Mouse (Mus musculus): Measurements from ENCODE around the gene Ptprn2. TPM values are rescaled to one million over a fixed set of nuclear protein-coding genes. Genes with fewer than 3 reads are reported as not detected.
A peak's percentile ranks its signal among the peaks of the same experiment; 100 is the strongest.

The Ptprn2 gene
- polyA plus RNA-seq, 1 experiment from 2014 or later = 12.2 TPM

DNA sequence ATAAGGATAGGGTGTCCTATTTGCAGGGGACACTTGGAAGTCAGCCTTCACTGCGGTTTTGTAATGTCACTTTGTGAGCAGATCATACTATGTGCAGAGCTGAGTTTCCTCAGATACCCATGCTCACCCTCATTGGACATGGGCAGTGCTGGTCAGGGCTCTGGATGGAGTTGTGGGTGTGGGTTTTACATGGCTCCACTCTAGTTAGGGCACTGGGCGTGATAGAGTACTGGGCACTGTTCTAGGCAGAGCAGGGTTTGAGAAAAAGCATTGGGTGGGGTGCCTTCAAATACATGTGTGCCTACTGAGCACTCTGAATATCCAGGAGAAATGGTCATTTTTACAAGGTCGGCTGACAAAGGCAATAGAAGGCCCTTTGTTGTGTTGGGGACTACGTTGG, 175.5 kb downstream of the Ptprn2 start:
- Histone ChIP-seq H3K36me3 (no peaks in the 10 kb centered on the region), H3K4me2 (replicated peaks) (no peak overlapping the region), H3K9me3 (no peaks in the 10 kb centered on the region), H3K9ac (replicated peaks) (no peak overlapping the region), H3K4me1 (peaks cover 14% of the 10 kb centered on the region), H3K27me3 (no peaks in the 10 kb centered on the region), H3K4me3 (no peak overlapping the region), H3K27ac (replicated peaks) (no peak overlapping the region)
- 0 out of 2 replicates have a peak, but pooled peaks have one; percentile 19 for ATAC-seq (ENCODE audit: low FRiP score, low read depth)
- WGBS = 80% methylated on average over 4 of the region's 4 CpGs

DNA sequence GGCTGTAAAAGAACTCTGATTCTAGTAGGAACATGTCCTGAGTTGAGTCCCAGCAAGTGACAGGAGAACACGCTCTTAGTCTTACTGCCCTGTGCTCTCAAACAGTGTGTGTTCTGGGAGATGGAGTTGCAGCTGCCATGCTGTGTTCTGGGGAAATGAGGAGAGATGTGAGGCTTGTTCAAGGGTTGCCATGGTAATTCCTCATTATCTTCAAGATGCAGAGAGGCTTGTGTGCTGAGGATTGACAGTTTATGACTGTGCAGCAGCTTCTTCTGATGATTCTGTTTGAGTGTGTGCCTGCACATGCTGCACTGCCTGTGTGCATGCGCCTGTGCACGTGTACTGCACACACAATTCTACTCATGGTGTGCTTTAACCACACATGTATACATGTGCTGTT, 192.2 kb downstream of the Ptprn2 start:
- no peak overlapping the region for H3K9ac ChIP-seq (replicated peaks)
- H3K4me1 ChIP-seq = peaks cover 12% of the 10 kb centered on the region
- H3K27ac ChIP-seq (replicated peaks) = peak overlapping the region; percentile 78
- ATAC-seq (ENCODE audit: low FRiP score, low read depth) = peak; percentile 97
- H3K27me3 ChIP-seq = no peaks in the 10 kb centered on the region
- no peak overlapping the region for H3K4me3 ChIP-seq
- no peaks in the 10 kb centered on the region for H3K36me3 ChIP-seq
- H3K9me3 ChIP-seq = no peaks in the 10 kb centered on the region
- 32% methylated on average over 3 of the region's 3 CpGs for WGBS
- H3K4me2 ChIP-seq (replicated peaks) = 0 out of 2 replicates have a peak overlapping the region, but pooled peaks have one; percentile 1

DNA sequence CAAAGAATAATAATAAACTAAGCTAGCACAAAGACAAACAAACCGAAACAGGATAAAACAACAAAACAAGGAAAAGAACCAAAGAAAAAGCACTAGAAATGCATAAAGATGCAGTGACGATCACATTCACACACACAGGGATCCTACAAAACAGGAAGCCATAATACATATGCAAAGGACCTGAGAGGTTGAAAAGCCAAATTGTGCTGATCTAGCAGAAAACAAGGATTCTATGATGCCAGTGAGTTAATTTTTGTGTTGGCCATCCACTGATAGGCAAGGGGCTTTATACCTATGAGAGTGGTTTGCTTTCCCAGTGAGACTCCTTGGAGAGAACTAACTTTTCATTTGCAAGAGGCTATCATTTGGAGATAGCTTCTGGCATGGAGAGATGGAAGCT, 204.3 kb downstream of the Ptprn2 start:
- ATAC-seq (ENCODE audit: low FRiP score, low read depth) = no peak
- no peaks in the 10 kb centered on the region for H3K36me3 ChIP-seq
- no peak overlapping the region for H3K9ac ChIP-seq (replicated peaks)
- H3K4me2 ChIP-seq (replicated peaks) = no peak overlapping the region
- H3K27ac ChIP-seq (replicated peaks) = no peak overlapping the region
- H3K27me3 ChIP-seq = no peaks in the 10 kb centered on the region
- H3K4me1 ChIP-seq = no peaks in the 10 kb centered on the region
- 90% methylated on average over 2 of the region's 2 CpGs for WGBS
- H3K4me3 ChIP-seq = no peak overlapping the region
- no peaks in the 10 kb centered on the region for H3K9me3 ChIP-seq

DNA sequence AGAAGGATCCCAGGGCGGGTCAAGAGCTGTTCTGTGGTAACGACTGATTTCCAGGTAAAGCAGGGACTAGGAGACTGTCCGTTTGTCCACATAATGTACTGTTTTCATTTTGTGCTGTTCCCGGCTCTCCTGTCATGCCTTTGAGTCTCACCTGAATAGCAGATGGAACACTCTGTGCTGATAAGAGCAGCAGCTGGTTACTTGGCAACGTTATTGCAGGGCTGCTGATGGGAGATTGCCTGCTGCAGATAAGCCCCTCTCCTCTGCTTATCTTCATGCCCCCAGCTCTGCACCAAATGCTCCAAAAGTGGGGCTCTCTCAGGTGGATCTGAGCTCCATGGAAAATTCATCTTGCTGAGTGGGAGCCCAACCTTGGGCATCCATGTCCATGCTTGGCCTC, 224.0 kb downstream of the Ptprn2 start:
- Histone ChIP-seq H3K27ac (replicated peaks) (no peak overlapping the region), H3K9me3 (no peaks in the 10 kb centered on the region), H3K9ac (replicated peaks) (no peak overlapping the region), H3K4me3 (no peak overlapping the region), H3K36me3 (no peaks in the 10 kb centered on the region), H3K27me3 (no peaks in the 10 kb centered on the region), H3K4me2 (replicated peaks) (no peak overlapping the region), H3K4me1 (no peaks in the 10 kb centered on the region)
- no peak for ATAC-seq (ENCODE audit: low FRiP score, low read depth)
- 82% methylated on average over 5 of the region's 5 CpGs for WGBS

DNA sequence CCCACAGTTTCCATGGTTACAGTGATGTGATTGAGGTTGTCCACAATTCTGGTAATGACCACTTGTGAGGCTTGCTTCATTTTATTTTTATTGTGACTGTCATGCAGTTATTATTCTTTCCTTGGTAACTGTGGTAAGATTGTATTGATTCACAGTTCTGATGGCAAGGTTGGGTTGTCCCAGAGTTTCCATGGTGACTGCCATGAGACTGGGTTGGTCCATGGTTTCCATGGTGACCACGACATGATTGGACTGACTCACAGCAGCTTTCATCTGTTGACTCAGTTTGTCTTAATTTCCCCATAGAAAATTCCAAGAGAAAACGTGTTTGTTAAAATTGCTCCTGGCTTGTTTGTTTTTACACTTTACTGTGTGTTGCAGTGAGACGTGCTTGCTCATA, 225.2 kb downstream of the Ptprn2 start:
- Histone ChIP-seq H3K36me3 (no peaks in the 10 kb centered on the region), H3K9ac (replicated peaks) (no peak overlapping the region), H3K27me3 (no peaks in the 10 kb centered on the region), H3K4me1 (no peaks in the 10 kb centered on the region), H3K27ac (replicated peaks) (no peak overlapping the region), H3K4me2 (replicated peaks) (no peak overlapping the region), H3K4me3 (no peak overlapping the region), H3K9me3 (no peaks in the 10 kb centered on the region)
- 67% methylated on average over 3 of the region's 3 CpGs for WGBS
- ATAC-seq (ENCODE audit: low FRiP score, low read depth) = no peak

DNA sequence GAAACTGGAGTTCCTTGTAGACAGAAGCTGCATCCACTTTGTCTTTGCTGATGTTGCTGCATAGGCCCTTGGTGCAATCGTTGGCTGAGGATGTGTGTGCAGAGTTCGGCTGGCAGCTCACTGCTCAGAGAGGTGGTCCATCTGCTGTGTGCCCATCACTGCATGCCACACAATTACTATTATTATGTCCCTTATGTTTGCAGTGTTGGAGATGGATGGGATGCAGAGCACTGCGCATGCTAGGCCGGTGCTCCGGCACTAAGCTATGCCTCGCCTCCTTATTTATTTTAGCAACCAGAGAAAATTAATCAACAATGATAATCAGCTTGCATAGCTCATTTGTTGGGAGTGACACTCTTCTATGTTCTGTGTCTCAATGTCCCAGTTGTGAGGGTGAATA, 225.6 kb downstream of the Ptprn2 start:
- WGBS = 86% methylated on average over 6 of the region's 6 CpGs
- H3K27ac ChIP-seq (replicated peaks) = no peak overlapping the region
- no peak overlapping the region for H3K4me3 ChIP-seq
- H3K9me3 ChIP-seq = no peaks in the 10 kb centered on the region
- H3K27me3 ChIP-seq = no peaks in the 10 kb centered on the region
- H3K36me3 ChIP-seq = no peaks in the 10 kb centered on the region
- no peak overlapping the region for H3K4me2 ChIP-seq (replicated peaks)
- no peak for ATAC-seq (ENCODE audit: low FRiP score, low read depth)
- no peaks in the 10 kb centered on the region for H3K4me1 ChIP-seq
- no peak overlapping the region for H3K9ac ChIP-seq (replicated peaks)

DNA sequence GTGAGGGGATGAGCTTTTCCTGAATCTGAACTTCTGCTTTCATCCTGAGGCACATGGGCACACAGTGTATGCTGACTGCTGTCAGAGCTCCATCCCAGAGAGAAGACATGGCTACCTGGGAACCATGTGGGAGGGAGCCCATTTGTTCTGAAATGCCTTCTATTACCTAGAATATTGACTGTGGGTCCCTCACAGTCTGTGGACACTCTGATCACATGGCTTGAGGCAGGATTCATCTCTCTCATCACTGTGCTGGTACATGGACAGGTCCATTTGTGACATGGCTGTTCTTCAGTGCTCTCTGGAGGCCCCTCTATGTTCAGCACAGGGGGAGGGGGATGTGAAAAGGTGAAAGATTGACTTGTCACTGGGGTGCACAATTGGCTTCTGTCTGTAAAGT, 227.6 kb downstream of the Ptprn2 start:
- Histone ChIP-seq H3K27me3 (no peaks in the 10 kb centered on the region), H3K4me1 (no peaks in the 10 kb centered on the region), H3K36me3 (no peaks in the 10 kb centered on the region), H3K9ac (replicated peaks) (no peak overlapping the region), H3K4me3 (no peak overlapping the region), H3K9me3 (no peaks in the 10 kb centered on the region), H3K4me2 (replicated peaks) (no peak overlapping the region), H3K27ac (replicated peaks) (no peak overlapping the region)
- no peak for ATAC-seq (ENCODE audit: low FRiP score, low read depth)

DNA sequence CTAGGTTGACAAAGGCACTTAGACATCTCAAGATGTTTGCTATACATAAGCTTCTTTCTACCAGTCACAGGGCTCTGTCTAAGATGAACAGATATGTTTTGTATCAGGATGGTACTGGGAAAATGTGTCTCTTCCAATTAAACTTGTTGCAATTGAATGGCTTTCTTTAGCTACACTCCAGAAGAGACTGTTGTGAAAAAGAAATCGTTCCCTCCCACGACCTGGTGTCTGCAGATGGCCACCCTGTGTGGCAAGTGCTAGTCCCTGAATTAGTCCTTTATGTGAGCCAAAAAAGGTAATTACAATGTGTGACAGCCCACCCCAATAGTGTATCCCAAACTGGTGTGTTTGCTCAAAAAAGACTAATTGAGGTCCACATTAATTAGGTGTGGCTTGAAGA, 235.5 kb downstream of the Ptprn2 start:
- Histone ChIP-seq H3K4me1 (no peaks in the 10 kb centered on the region), H3K9ac (replicated peaks) (no peak overlapping the region), H3K27ac (replicated peaks) (no peak overlapping the region), H3K4me3 (no peak overlapping the region), H3K9me3 (no peaks in the 10 kb centered on the region), H3K27me3 (no peaks in the 10 kb centered on the region), H3K36me3 (no peaks in the 10 kb centered on the region), H3K4me2 (replicated peaks) (no peak overlapping the region)
- ATAC-seq (ENCODE audit: low FRiP score, low read depth) = no peak
- WGBS = 82% methylated on average over 2 of the region's 2 CpGs

DNA sequence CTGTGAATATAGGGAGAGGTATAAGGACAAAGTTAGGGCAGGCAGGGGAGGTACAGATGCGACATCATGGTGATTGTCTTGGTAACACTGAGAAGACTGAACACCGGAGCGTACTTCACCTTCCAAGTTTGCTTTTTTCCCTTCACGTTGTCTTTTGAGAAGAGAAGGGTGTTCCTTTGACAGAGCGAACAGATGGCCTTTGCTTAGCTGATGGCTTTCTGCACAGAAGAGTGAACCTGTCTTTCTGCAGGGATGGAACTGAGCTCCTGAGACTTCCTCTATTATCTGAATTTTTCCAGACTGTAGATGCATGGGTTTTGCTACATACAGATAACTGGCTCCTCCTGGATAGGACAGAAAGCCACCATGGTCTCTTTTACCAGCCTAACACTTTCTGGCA, 254.6 kb downstream of the Ptprn2 start:
- Histone ChIP-seq H3K27me3 (no peaks in the 10 kb centered on the region), H3K4me1 (no peaks in the 10 kb centered on the region), H3K36me3 (no peaks in the 10 kb centered on the region), H3K27ac (replicated peaks) (no peak overlapping the region), H3K9ac (replicated peaks) (no peak overlapping the region), H3K9me3 (no peaks in the 10 kb centered on the region), H3K4me3 (no peak overlapping the region), H3K4me2 (replicated peaks) (no peak overlapping the region)
- 93% methylated on average over 5 of the region's 5 CpGs for WGBS
- ATAC-seq (ENCODE audit: low FRiP score, low read depth) = no peak

DNA sequence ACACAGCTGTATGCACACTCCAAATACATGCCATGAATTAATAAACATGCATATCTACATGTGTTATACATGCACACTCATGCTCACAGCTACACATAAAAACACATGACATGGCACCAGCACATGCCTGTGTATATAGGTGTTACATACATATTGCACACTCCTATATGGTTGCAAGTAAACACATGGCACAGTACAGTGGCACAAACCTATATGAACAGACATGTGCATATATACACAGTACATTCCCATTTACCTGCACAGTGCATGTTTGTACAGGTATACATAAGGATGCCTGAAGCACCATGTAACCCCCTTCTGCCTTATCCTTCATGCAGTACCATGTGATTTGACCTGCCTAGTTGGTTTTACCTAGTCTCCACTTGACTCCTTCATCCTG, 255.8 kb downstream of the Ptprn2 start:
- no peaks in the 10 kb centered on the region for H3K4me1 ChIP-seq
- no peaks in the 10 kb centered on the region for H3K27me3 ChIP-seq
- no peaks in the 10 kb centered on the region for H3K36me3 ChIP-seq
- ATAC-seq (ENCODE audit: low FRiP score, low read depth) = no peak
- no peaks in the 10 kb centered on the region for H3K9me3 ChIP-seq
- no peak overlapping the region for H3K4me2 ChIP-seq (replicated peaks)
- H3K4me3 ChIP-seq = no peak overlapping the region
- no peak overlapping the region for H3K27ac ChIP-seq (replicated peaks)
- H3K9ac ChIP-seq (replicated peaks) = no peak overlapping the region

DNA sequence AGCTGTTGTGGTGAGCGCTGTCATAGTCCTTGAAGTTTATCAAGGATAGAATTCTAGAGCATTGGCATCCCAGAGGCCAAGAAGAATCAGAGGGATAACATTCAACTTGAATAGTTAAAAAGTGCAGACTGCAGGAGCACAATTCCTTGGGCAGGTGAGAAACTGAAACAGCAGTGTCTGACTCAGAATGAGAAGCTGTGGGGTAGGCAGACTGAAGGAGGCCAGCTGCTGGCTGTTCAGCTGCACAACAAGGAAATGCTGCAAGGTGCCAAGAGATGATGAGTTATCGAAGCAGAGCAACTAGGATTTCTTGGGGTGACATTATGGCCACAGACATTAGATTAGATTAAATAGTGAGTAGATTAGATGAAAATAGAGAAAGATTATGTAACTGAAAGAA, 260.9 kb downstream of the Ptprn2 start:
- Histone ChIP-seq H3K9ac (replicated peaks) (no peak overlapping the region), H3K36me3 (no peaks in the 10 kb centered on the region), H3K4me2 (replicated peaks) (no peak overlapping the region), H3K27me3 (no peaks in the 10 kb centered on the region), H3K27ac (replicated peaks) (no peak overlapping the region), H3K9me3 (no peaks in the 10 kb centered on the region), H3K4me1 (no peaks in the 10 kb centered on the region), H3K4me3 (no peak overlapping the region)
- WGBS = 90% methylated on average over 2 of the region's 2 CpGs
- ATAC-seq (ENCODE audit: low FRiP score, low read depth) = no peak

DNA sequence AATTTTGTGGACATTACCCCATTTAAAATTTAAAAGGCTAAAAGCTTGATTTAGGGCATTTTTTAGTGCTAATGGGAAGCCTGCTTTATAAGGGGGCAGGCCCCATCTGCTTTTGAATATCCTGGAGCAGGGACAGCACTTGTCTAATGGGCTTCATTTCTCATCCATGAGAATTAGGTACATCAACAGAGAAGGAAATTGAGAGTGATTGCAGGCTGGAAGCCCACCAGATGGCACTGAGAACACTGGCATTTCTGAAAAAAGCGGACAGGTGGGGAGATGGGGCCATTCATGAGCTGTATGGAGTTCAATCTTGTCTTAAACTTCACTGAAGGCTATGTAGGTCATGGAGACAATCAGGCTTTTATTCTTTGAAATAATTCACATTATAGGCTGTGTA, 267.3 kb downstream of the Ptprn2 start:
- no peak overlapping the region for H3K27ac ChIP-seq (replicated peaks)
- ATAC-seq (ENCODE audit: low FRiP score, low read depth) = no peak
- H3K9ac ChIP-seq (replicated peaks) = no peak overlapping the region
- H3K4me3 ChIP-seq = no peak overlapping the region
- WGBS = 85% methylated on average over 1 of the region's 1 CpGs
- no peaks in the 10 kb centered on the region for H3K9me3 ChIP-seq
- H3K27me3 ChIP-seq = no peaks in the 10 kb centered on the region
- H3K36me3 ChIP-seq = no peaks in the 10 kb centered on the region
- no peaks in the 10 kb centered on the region for H3K4me1 ChIP-seq
- H3K4me2 ChIP-seq (replicated peaks) = no peak overlapping the region

DNA sequence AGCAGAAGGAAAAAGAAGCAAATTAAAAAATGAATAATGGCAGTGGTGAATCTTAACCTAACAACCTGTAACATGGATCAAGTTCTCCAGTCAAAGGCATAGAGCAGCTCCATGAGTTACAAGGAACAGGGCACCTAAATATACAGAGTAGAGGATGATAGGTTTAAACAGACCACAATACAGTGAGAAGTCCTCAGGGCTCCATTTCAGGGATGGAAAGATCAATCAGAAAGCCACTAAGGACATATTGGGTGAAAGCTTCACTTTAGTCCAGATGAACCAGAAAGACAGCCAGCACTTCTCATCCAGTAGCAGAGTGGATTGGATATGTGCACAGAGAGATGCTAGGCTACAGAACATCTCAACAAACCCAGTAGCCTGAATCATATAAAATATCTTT, 278.4 kb downstream of the Ptprn2 start:
- H3K4me1 ChIP-seq = no peaks in the 10 kb centered on the region
- H3K27me3 ChIP-seq = no peaks in the 10 kb centered on the region
- no peak overlapping the region for H3K4me3 ChIP-seq
- 0 out of 2 replicates have a peak, but pooled peaks cover 2% of the 10 kb centered on the region for H3K9me3 ChIP-seq
- H3K36me3 ChIP-seq = no peaks in the 10 kb centered on the region
- ATAC-seq (ENCODE audit: low FRiP score, low read depth) = no peak
- H3K9ac ChIP-seq (replicated peaks) = no peak overlapping the region
- no peak overlapping the region for H3K4me2 ChIP-seq (replicated peaks)
- no peak overlapping the region for H3K27ac ChIP-seq (replicated peaks)

Data from midbrain, embryonic 12.5 days (tissue).